In the genomic region with DNA sequence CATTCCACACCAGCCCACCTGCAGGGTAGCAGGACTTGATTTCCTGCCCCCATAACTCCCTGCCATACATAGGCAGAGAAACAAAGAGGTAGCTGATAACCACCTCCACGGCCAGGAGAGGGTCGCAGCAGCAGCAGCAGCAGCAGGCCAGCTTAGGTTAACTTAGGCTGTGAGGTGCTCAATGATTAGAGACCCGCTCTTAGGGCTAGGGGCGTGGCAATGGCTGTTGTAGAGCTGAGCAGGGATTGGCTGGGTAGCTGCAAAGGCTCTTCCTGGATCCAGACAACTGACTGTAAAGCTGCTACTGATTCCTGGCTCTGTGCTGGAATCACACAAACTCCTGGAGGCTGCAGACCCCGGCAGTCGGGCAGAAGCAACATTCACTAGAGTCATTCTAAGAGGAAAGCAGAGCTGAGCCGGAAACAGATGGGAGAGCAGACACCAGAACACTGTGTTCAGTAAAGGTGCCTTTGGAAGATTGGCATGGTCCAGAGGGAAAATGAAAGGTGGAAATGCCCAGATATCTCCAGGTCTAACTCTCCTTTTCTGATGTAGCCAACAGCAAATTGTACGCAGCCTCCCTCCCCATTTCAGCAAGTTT, we compare ENCODE assay signal across 8 mouse cellular contexts. TPM values are rescaled to one million over a fixed set of nuclear protein-coding genes. Genes with fewer than 3 reads are reported as not detected.
DNase-seq lines count a peak whose midpoint lies in the region; ATAC-seq and TF ChIP-seq lines count a peak whose summit lies in the region.

No protein-coding gene starts in this region.

- TF ChIP-seq CTCF in kidney, postnatal 0 days (IDR thresholded peaks at IDR 0.05; ENCODE audit: low read depth): no peak
- no peak for TF ChIP-seq CTCF in liver, postnatal 0 days (IDR thresholded peaks at IDR 0.05; ENCODE audit: low read depth)

- H3K4me2 ChIP-seq in kidney, postnatal 0 days (ENCODE audit: low read length): no peak overlapping the region
- H3K4me2 ChIP-seq in forebrain, embryonic 12.5 days: no peak overlapping the region
- H3K4me2 ChIP-seq in liver, postnatal 0 days (ENCODE audit: low read depth, low read length): no peak overlapping the region

- peak overlapping the region; percentile 51 for H3K27ac ChIP-seq in kidney, postnatal 0 days
- peak overlapping the region; percentile 42 for H3K27ac ChIP-seq in brown adipose tissue, adult 24 weeks (replicated peaks; ENCODE audit: low read depth, low read length)
- peak overlapping the region; percentile 50; the same call in 1 of the 2 replicates for H3K27ac ChIP-seq in forebrain, embryonic 12.5 days
- H3K27ac ChIP-seq in liver, postnatal 0 days (ENCODE audit: low read depth): peak overlapping the region; percentile 97

- H3K4me3 ChIP-seq in kidney, postnatal 0 days (replicated peaks; ENCODE audit: low read depth, low read length): no peak overlapping the region
- H3K4me3 ChIP-seq in brown adipose tissue, adult 24 weeks (ENCODE audit: insufficient read depth, low read depth, low read length): no peak overlapping the region
- H3K4me3 ChIP-seq in forebrain, embryonic 12.5 days (replicated peaks): no peak overlapping the region
- no peak overlapping the region for H3K4me3 ChIP-seq in liver, postnatal 0 days (ENCODE audit: low read depth, low read length)

- H3K4me1 ChIP-seq in kidney, postnatal 0 days (replicated peaks; ENCODE audit: insufficient read depth, low read length): peaks cover 39% of the 10 kb centered on the region
- peaks cover 84% of the 10 kb centered on the region for H3K4me1 ChIP-seq in brown adipose tissue, adult 24 weeks (ENCODE audit: control insufficient read depth, insufficient read depth, insufficient read length, low read length)
- H3K4me1 ChIP-seq in forebrain, embryonic 12.5 days: peaks cover 57% of the 10 kb centered on the region
- H3K4me1 ChIP-seq in liver, postnatal 0 days (ENCODE audit: insufficient read depth): peaks cover 61% of the 10 kb centered on the region

- 14% methylated on average over 8 of the region's 8 CpGs for WGBS in kidney, postnatal 0 days
- 19% methylated on average over 8 of the region's 8 CpGs for WGBS in forebrain, embryonic 12.5 days
- WGBS in liver, postnatal 0 days (ENCODE audit: insufficient replicate concordance): 27% methylated on average over 8 of the region's 8 CpGs

- H3K9ac ChIP-seq in kidney, postnatal 0 days (ENCODE audit: low read depth, low read length): no peak overlapping the region
- H3K9ac ChIP-seq in forebrain, embryonic 12.5 days: 0 out of 2 replicates have a peak overlapping the region, but pooled peaks have one; percentile 14
- H3K9ac ChIP-seq in liver, postnatal 0 days (replicated peaks): no peak overlapping the region

- no peaks in the 10 kb centered on the region for H3K9me3 ChIP-seq in kidney, postnatal 0 days (replicated peaks; ENCODE audit: low read length)
- no peaks in the 10 kb centered on the region for H3K9me3 ChIP-seq in forebrain, embryonic 12.5 days
- no peaks in the 10 kb centered on the region for H3K9me3 ChIP-seq in liver, postnatal 0 days (ENCODE audit: low read length)

- no peaks in the 10 kb centered on the region for H3K27me3 ChIP-seq in kidney, postnatal 0 days (ENCODE audit: insufficient read depth, low read length)
- H3K27me3 ChIP-seq in forebrain, embryonic 12.5 days: no peaks in the 10 kb centered on the region
- no peaks in the 10 kb centered on the region for H3K27me3 ChIP-seq in liver, postnatal 0 days (ENCODE audit: insufficient read depth, low read length)

- H3K36me3 ChIP-seq in kidney, postnatal 0 days (ENCODE audit: insufficient read depth, low read length): no peaks in the 10 kb centered on the region
- H3K36me3 ChIP-seq in forebrain, embryonic 12.5 days (replicated peaks): no peaks in the 10 kb centered on the region
- no peaks in the 10 kb centered on the region; the same call in 1 of the 2 replicates for H3K36me3 ChIP-seq in liver, postnatal 0 days (replicated peaks; ENCODE audit: insufficient read depth, low read length)

- no peak for ATAC-seq in kidney, postnatal 0 days (replicated peaks; ENCODE audit: low FRiP score, low read depth)
- ATAC-seq in forebrain, embryonic 12.5 days (ENCODE audit: low FRiP score): 0 out of 2 replicates have a peak, but pooled peaks have one; percentile 46
- no peak for ATAC-seq in liver, postnatal 0 days

- DNase-seq in kidney, postnatal 0 days (ENCODE audit: low spot score): peak; percentile 63
- no peak for DNase-seq in kidney, adult 8-10 months
- no peak for DNase-seq in liver, postnatal 0 days
- DNase-seq in adrenal gland, adult 8-10 months: no peak
- DNase-seq in left cerebral cortex, postnatal 36 days (ENCODE audit: low spot score in 2 of 2): no peak
- no peak for DNase-seq in testis, postnatal 14 days (ENCODE audit: low spot score)

- intact Hi-C loops in left cerebral cortex, postnatal 36 days (cut with DNase I): no loop called here

- no peak for TF ChIP-seq EP300 in liver, postnatal 0 days (IDR thresholded peaks at IDR 0.05; ENCODE audit: low read depth)

RNA-seq across cellular contexts. Expression of gene Cyth1, which starts 39.6 kb away (rescaled TPM):
- polyA plus RNA-seq in kidney, postnatal 0 days (2015; fragmentation: Nextera tagmentation; extraction: Ambion mirVana): 16.7 and 17.3 TPM in 2 replicates
- polyA plus RNA-seq in brown adipose tissue, adult 24 weeks (2012; ENCODE audit: insufficient read depth, insufficient read length, missing spikeins): 37.2 and 41.9 TPM in 2 replicates
- 24.0 and 24.9 TPM in 2 replicates for polyA plus RNA-seq in forebrain, embryonic 12.5 days (2016; fragmentation: Nextera tagmentation; extraction: Ambion mirVana)
- 7.0 and 7.9 TPM in 2 replicates for polyA plus RNA-seq in liver, postnatal 0 days (2015; fragmentation: Nextera tagmentation; extraction: Ambion mirVana)
- total RNA-seq in adrenal gland, adult 8-10 months (2022): 10 to 100 TPM; 23.4 to 28.1 (median 24.4) TPM
- total RNA-seq in left cerebral cortex, postnatal 36 days (2021): 10 to 100 TPM; 65.9 to 67.3 TPM

Comparison
In these comparisons a context has a peak if more than half of its experiments do, and no peak if none do; other contexts are left out.
1. H3K27ac ChIP-seq: peak in every context shown above with its lines; median percentile 97 in liver, postnatal 0 days; 51 in kidney, postnatal 0 days; 50 in forebrain, embryonic 12.5 days; 42 in brown adipose tissue, adult 24 weeks.